Mouse (Mus musculus) stomach, embryonic 15.5 days (tissue): Measurements from ENCODE around the gene Slc35f6. TPM values are rescaled to one million over a fixed set of nuclear protein-coding genes. Genes with fewer than 3 reads are reported as not detected.

Source experiments
- ATAC-seq: fragments of 200-750 bp; cut with Nextera tagmentation; 2 replicates; pipeline ENCODE4 v1.8.0; 2017; ENCODE audit warnings: low read depth, moderate number of reproducible peaks, moderate TSS enrichment; ENCODE audit not compliant: insufficient read depth, low FRiP score
- H3K27ac ChIP-seq: fragments of 300-500 bp; sonication (generic); 2 replicates; pipeline ENCODE4 v1.5.1; 2015; ENCODE audit warnings: mild to moderate bottlenecking, inconsistent platforms
- H3K27me3 ChIP-seq: fragments of 300-500 bp; sonication (generic); replicated peaks from 2 replicates; pipeline ENCODE4 v1.6.1; 2015; ENCODE audit warnings: inconsistent platforms
- H3K36me3 ChIP-seq: fragments of 300-500 bp; sonication (generic); 2 replicates; pipeline ENCODE4 v1.6.1; 2015; ENCODE audit warnings: inconsistent platforms
- H3K4me1 ChIP-seq: fragments of 300-500 bp; sonication (generic); 2 replicates; pipeline ENCODE4 v1.6.1; 2015; ENCODE audit warnings: inconsistent platforms
- H3K4me2 ChIP-seq: fragments of 300-500 bp; sonication (generic); 2 replicates; pipeline ENCODE4 v1.6.1; 2015; ENCODE audit warnings: mild to moderate bottlenecking, inconsistent platforms
- H3K4me3 ChIP-seq: fragments of 300-500 bp; sonication (generic); replicated peaks from 2 replicates; pipeline ENCODE4 v1.5.1; 2015; ENCODE audit warnings: inconsistent platforms
- H3K9ac ChIP-seq: fragments of 300-500 bp; sonication (generic); 2 replicates; pipeline ENCODE4 v1.6.1; 2015; ENCODE audit warnings: inconsistent platforms
- H3K9me3 ChIP-seq: fragments of 300-500 bp; sonication (generic); 2 replicates; pipeline ENCODE4 v1.6.1; 2016; ENCODE audit warnings: inconsistent platforms
- WGBS: fragments of 180-500 bp; shearing (Covaris S2); methylation state at CpG from one replicate; pipeline ENCODE4 v1.1.7; 2015; 5-methylcytosine and 5-hydroxymethylcytosine counted together
- polyA plus RNA-seq: library from polyadenylated mRNA; unstranded; fragments of >200 nt; fragmentation: Nextera tagmentation; extraction: Ambion mirVana; gene quantifications from 2 replicates; pipeline ENCODE4 v1.2.1, GENCODE M21; 2015

Gene Slc35f6
- polyA plus RNA-seq, 1 experiment from 2014 or later: 27.9 TPM

GRCm38 (mm10) chr5:30612575-30612974 lies 35.2 kb upstream of the Slc35f6 start:
- 65% methylated on average over 4 of the region's 4 CpGs for whole genome bisulfite sequencing
- Histone ChIP-seq H3K36me3 (no peaks in the 10 kb centered on the region), H3K4me1 (peaks cover 42% of the 10 kb centered on the region), H3K27ac (no peak overlapping the region), H3K9me3 (no peaks in the 10 kb centered on the region), H3K4me3 (no peak overlapping the region), H3K9ac (no peak overlapping the region), H3K4me2 (no peak overlapping the region), H3K27me3 (no peaks in the 10 kb centered on the region)
- ATAC-seq: no peak

- ATAC-seq: no peak
- Histone ChIP-seq H3K4me1 (peaks cover 47% of the 10 kb centered on the region), H3K27ac (peak overlapping the region; percentile 87), H3K9ac (no peak overlapping the region), H3K9me3 (no peaks in the 10 kb centered on the region), H3K4me2 (no peak overlapping the region), H3K36me3 (no peaks in the 10 kb centered on the region), H3K4me3 (no peak overlapping the region), H3K27me3 (no peaks in the 10 kb centered on the region)
- WGBS: 59% methylated on average over 8 of the region's 8 CpGs
Measured at GRCm38 (mm10) chr5:30613242-30613641, 34.5 kb upstream of the Slc35f6 start.

GRCm38 (mm10) chr5:30614221-30614620 lies 33.5 kb upstream of the Slc35f6 start:
- Histone ChIP-seq H3K4me2 (peak overlapping the region; percentile 28), H3K4me1 (peaks cover 50% of the 10 kb centered on the region), H3K9me3 (no peaks in the 10 kb centered on the region), H3K27ac (peak overlapping the region; percentile 87), H3K9ac (no peak overlapping the region), H3K27me3 (no peaks in the 10 kb centered on the region), H3K36me3 (no peaks in the 10 kb centered on the region), H3K4me3 (no peak overlapping the region)
- 0% methylated on average over 1 of the region's 1 CpGs for WGBS
- ATAC-seq: peak; percentile 67; the same call in 1 of the 2 replicates

GRCm38 (mm10) chr5:30615416-30615815 lies 32.3 kb upstream of the Slc35f6 start:
- Histone ChIP-seq H3K27ac (peak overlapping the region; percentile 87), H3K36me3 (no peaks in the 10 kb centered on the region), H3K4me2 (peak overlapping the region; percentile 28; the same call in 1 of the 2 replicates), H3K4me1 (peaks cover 50% of the 10 kb centered on the region), H3K9me3 (no peaks in the 10 kb centered on the region), H3K9ac (no peak overlapping the region), H3K4me3 (no peak overlapping the region), H3K27me3 (no peaks in the 10 kb centered on the region)
- WGBS: 31% methylated on average over 6 of the region's 6 CpGs
- ATAC-seq: peak; percentile 67

- Histone ChIP-seq H3K27me3 (no peaks in the 10 kb centered on the region), H3K4me3 (no peak overlapping the region), H3K27ac (peak overlapping the region; percentile 87; the same call in 1 of the 2 replicates), H3K36me3 (no peaks in the 10 kb centered on the region), H3K9ac (no peak overlapping the region), H3K4me1 (peaks cover 50% of the 10 kb centered on the region), H3K4me2 (no peak overlapping the region), H3K9me3 (no peaks in the 10 kb centered on the region)
- WGBS: 53% methylated on average over 4 of the region's 4 CpGs
- no peak for ATAC-seq
Measured at GRCm38 (mm10) chr5:30615819-30616218, 31.9 kb upstream of the Slc35f6 start.

- no peak for ATAC-seq
- peaks cover 50% of the 10 kb centered on the region for H3K4me1 ChIP-seq
- H3K27ac ChIP-seq: peak overlapping the region; percentile 45; the same call in 1 of the 2 replicates
Measured at GRCm38 (mm10) chr5:30616644-30617043, 31.1 kb upstream of the Slc35f6 start.

GRCm38 (mm10) chr5:30617357-30617756 lies 30.4 kb upstream of the Slc35f6 start:
- peaks cover 54% of the 10 kb centered on the region for H3K4me1 ChIP-seq
- no peak for ATAC-seq

More at GRCm38 (mm10) chr5:30616644-30617043, 31.1 kb upstream of the Slc35f6 start:
- H3K36me3 ChIP-seq: no peaks in the 10 kb centered on the region
- WGBS: 18% methylated on average over 3 of the region's 3 CpGs
- no peak overlapping the region for H3K9ac ChIP-seq
- H3K4me2 ChIP-seq: no peak overlapping the region
- no peak overlapping the region for H3K4me3 ChIP-seq
- no peaks in the 10 kb centered on the region for H3K9me3 ChIP-seq
- peaks cover 3% of the 10 kb centered on the region; the same call in 1 of the 2 replicates for H3K27me3 ChIP-seq

GRCm38 (mm10) chr5:30617851-30618250 lies 29.9 kb upstream of the Slc35f6 start:
- peak overlapping the region; percentile 14; the same call in 1 of the 2 replicates for H3K4me2 ChIP-seq
- no peaks in the 10 kb centered on the region for H3K9me3 ChIP-seq
- peak overlapping the region; percentile 57 for H3K27ac ChIP-seq
- H3K4me3 ChIP-seq: no peak overlapping the region
- H3K36me3 ChIP-seq: no peaks in the 10 kb centered on the region
- no peak overlapping the region for H3K9ac ChIP-seq
- WGBS: 25% methylated on average over 11 of the region's 11 CpGs
- H3K27me3 ChIP-seq: peaks cover 15% of the 10 kb centered on the region
- no peak for ATAC-seq
- peaks cover 56% of the 10 kb centered on the region for H3K4me1 ChIP-seq

More at GRCm38 (mm10) chr5:30617357-30617756, 30.4 kb upstream of the Slc35f6 start:
- H3K9me3 ChIP-seq: no peaks in the 10 kb centered on the region
- peak overlapping the region; percentile 57 for H3K27ac ChIP-seq
- peak overlapping the region; percentile 14; the same call in 1 of the 2 replicates for H3K4me2 ChIP-seq
- WGBS: 18% methylated on average over 3 of the region's 3 CpGs
- no peak overlapping the region for H3K9ac ChIP-seq
- H3K27me3 ChIP-seq: peaks cover 10% of the 10 kb centered on the region
- no peaks in the 10 kb centered on the region for H3K36me3 ChIP-seq
- H3K4me3 ChIP-seq: no peak overlapping the region

- Histone ChIP-seq H3K4me2 (no peak overlapping the region), H3K27ac (no peak overlapping the region), H3K9ac (no peak overlapping the region), H3K36me3 (no peaks in the 10 kb centered on the region), H3K4me3 (no peak overlapping the region), H3K4me1 (peaks cover 57% of the 10 kb centered on the region), H3K9me3 (no peaks in the 10 kb centered on the region), H3K27me3 (peaks cover 16% of the 10 kb centered on the region)
- no peak for ATAC-seq
- 68% methylated on average over 8 of the region's 8 CpGs for WGBS
Measured at GRCm38 (mm10) chr5:30618376-30619003, 29.2 kb upstream of the Slc35f6 start.

- H3K4me2 ChIP-seq: no peak overlapping the region
- H3K9ac ChIP-seq: no peak overlapping the region
- peaks cover 50% of the 10 kb centered on the region for H3K4me1 ChIP-seq
- H3K4me3 ChIP-seq: no peak overlapping the region
- H3K27ac ChIP-seq: no peak overlapping the region
- WGBS: 78% methylated on average over 2 of the region's 2 CpGs
- peaks cover 16% of the 10 kb centered on the region for H3K27me3 ChIP-seq
- no peaks in the 10 kb centered on the region for H3K36me3 ChIP-seq
- no peaks in the 10 kb centered on the region for H3K9me3 ChIP-seq
- ATAC-seq: no peak
Measured at GRCm38 (mm10) chr5:30619211-30619610, 28.5 kb upstream of the Slc35f6 start.

GRCm38 (mm10) chr5:30620567-30620966 lies 27.2 kb upstream of the Slc35f6 start:
- Histone ChIP-seq H3K36me3 (no peaks in the 10 kb centered on the region), H3K27ac (no peak overlapping the region), H3K4me3 (no peak overlapping the region), H3K9ac (no peak overlapping the region), H3K9me3 (no peaks in the 10 kb centered on the region), H3K27me3 (peaks cover 16% of the 10 kb centered on the region), H3K4me1 (peaks cover 37% of the 10 kb centered on the region), H3K4me2 (no peak overlapping the region)
- ATAC-seq: no peak
- 96% methylated on average over 20 of the region's 20 CpGs for WGBS

- Histone ChIP-seq H3K27ac (no peak overlapping the region), H3K36me3 (no peaks in the 10 kb centered on the region), H3K27me3 (peaks cover 16% of the 10 kb centered on the region), H3K4me3 (no peak overlapping the region), H3K9me3 (no peaks in the 10 kb centered on the region), H3K9ac (no peak overlapping the region), H3K4me2 (no peak overlapping the region; the same call in 1 of the 2 replicates), H3K4me1 (peaks cover 31% of the 10 kb centered on the region)
- ATAC-seq: no peak
- 89% methylated on average over 9 of the region's 9 CpGs for WGBS
Measured at GRCm38 (mm10) chr5:30621211-30621790, 26.4 kb upstream of the Slc35f6 start.
